Mouse (Mus musculus): Measurements from ENCODE around the gene Fosl1. TPM values are rescaled to one million over a fixed set of nuclear protein-coding genes. Genes with fewer than 3 reads are reported as not detected.
A peak's percentile ranks its signal among the peaks of the same experiment; 100 is the strongest.

Gene Fosl1
- polyA plus RNA-seq, 1 experiment, result not detected

DNA sequence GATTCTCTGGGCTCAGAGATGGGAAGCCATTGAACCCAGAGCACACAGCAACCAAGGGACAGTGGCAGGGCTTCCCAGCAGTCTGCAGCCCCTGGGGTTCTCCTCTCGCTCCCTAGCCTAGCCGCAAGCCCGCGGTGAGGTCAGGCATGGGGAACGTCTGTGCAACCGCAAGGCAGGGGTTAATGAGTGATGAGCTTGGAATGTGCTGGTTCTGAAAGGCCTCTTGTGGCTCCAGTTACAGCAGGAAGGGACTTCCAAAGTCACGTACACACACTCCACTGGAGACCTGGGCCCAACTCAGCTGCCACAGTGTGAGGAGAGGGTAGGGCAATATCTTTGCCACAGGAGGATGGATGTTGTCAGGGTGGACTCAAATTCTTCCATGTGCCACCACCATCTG, 2.4 kb upstream of the Fosl1 start:
- TF ChIP-seq CTCF (IDR thresholded peaks at IDR 0.05; ENCODE audit: borderline replicate concordance, extremely low read depth, insufficient read depth, insufficient read length) (no peak), POLR2A (IDR thresholded peaks at IDR 0.05; ENCODE audit: borderline replicate concordance, extremely low read depth, insufficient read depth, insufficient read length, poor library complexity, severe bottlenecking) (no peak)
- DNase-seq (ENCODE audit: low read depth), result no peak

- TF ChIP-seq CTCF (IDR thresholded peaks at IDR 0.05; ENCODE audit: borderline replicate concordance, extremely low read depth, insufficient read depth, insufficient read length), result no peak
- no peak for TF ChIP-seq POLR2A (IDR thresholded peaks at IDR 0.05; ENCODE audit: borderline replicate concordance, extremely low read depth, insufficient read depth, insufficient read length, poor library complexity, severe bottlenecking)
- no peak for DNase-seq (ENCODE audit: low read depth)
These were observed 1.6 kb upstream of the Fosl1 start for GRCm38 (mm10) chr19:5445747-5446146.

- DNase-seq (ENCODE audit: low read depth), result no peak
- no peak for TF ChIP-seq POLR2A (IDR thresholded peaks at IDR 0.05; ENCODE audit: borderline replicate concordance, extremely low read depth, insufficient read depth, insufficient read length, poor library complexity, severe bottlenecking)
- TF ChIP-seq CTCF (IDR thresholded peaks at IDR 0.05; ENCODE audit: borderline replicate concordance, extremely low read depth, insufficient read depth, insufficient read length), result no peak
These were observed 1.2 kb downstream of the Fosl1 start for GRCm38 (mm10) chr19:5448354-5449150.

DNA sequence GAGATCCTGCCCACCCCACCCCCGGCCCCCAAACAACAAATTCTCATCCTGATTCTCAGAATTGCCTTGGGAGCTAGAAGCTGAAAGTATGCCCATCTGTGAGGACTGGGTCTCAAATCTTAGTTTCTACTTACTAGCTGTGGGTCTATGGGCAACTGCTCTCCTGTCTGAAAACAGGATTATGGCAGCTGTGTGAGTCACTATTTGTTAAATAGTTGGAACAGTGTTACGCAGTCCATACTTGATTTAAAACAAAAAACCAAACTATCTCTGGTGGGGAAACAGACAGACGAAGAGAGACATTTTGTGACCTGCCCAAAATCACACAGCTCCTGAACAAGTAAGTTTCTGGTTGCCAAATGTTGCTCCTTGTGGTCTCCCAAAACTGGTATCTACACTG, 2.3 kb downstream of the Fosl1 start:
- DNase-seq (ENCODE audit: low read depth), result no peak
- TF ChIP-seq POLR2A (IDR thresholded peaks at IDR 0.05; ENCODE audit: borderline replicate concordance, extremely low read depth, insufficient read depth, insufficient read length, poor library complexity, severe bottlenecking), result no peak
- TF ChIP-seq CTCF (IDR thresholded peaks at IDR 0.05; ENCODE audit: borderline replicate concordance, extremely low read depth, insufficient read depth, insufficient read length), result no peak

DNA sequence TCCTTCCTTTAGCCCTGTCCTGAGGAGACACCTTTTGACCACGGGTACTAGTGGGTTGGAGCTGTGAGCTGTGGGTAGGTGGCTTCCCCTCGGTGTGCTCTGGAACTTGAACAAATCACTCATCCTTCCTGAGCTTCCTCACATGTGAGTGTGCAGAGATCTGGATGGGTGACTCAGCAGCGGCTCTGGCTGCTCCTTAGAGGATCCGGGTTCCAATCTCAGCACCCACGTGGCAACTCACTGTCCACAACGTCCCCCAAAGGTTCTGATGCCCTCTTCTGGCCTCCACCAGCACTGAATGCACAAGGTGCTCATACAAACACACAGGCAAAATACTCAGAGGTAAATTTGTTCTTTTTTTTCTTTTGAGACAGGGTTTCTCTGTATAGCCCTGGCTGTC, 4.4 kb downstream of the Fosl1 start:
- no peak for DNase-seq (ENCODE audit: low read depth)
- TF ChIP-seq POLR2A (IDR thresholded peaks at IDR 0.05; ENCODE audit: borderline replicate concordance, extremely low read depth, insufficient read depth, insufficient read length, poor library complexity, severe bottlenecking), result no peak
- no peak for TF ChIP-seq CTCF (IDR thresholded peaks at IDR 0.05; ENCODE audit: borderline replicate concordance, extremely low read depth, insufficient read depth, insufficient read length)

- DNase-seq (ENCODE audit: low read depth), result no peak
These were observed 7.7 kb downstream of the Fosl1 start for GRCm38 (mm10) chr19:5455037-5455436.

DNA sequence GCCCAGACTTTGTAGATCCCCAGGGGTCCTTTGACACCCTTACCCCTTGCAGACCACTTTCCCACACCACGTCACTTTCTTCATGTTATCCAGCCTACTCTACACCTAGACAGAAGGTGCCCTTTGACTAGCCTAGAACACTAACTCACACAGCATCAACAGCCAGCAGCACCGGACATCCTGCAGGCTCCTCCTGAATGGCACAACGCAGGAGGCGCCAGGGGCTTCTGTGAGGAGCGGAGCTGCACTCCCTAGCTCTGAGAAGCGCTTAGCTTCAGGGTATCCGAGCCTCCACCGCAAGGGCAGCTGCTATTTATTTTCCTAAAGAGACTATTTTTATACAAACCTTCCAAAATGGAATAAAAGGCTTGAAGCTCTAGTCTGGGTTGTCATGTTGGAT, 8.2 kb downstream of the Fosl1 start:
- peak; percentile 19 for DNase-seq (ENCODE audit: low read depth)
- TF ChIP-seq CTCF (IDR thresholded peaks at IDR 0.05; ENCODE audit: borderline replicate concordance, extremely low read depth, insufficient read depth, insufficient read length) (no peak), POLR2A (IDR thresholded peaks at IDR 0.05; ENCODE audit: borderline replicate concordance, extremely low read depth, insufficient read depth, insufficient read length, poor library complexity, severe bottlenecking) (no peak)

More at GRCm38 (mm10) chr19:5455037-5455436, 7.7 kb downstream of the Fosl1 start:
- TF ChIP-seq CTCF (IDR thresholded peaks at IDR 0.05; ENCODE audit: borderline replicate concordance, extremely low read depth, insufficient read depth, insufficient read length) (no peak), POLR2A (IDR thresholded peaks at IDR 0.05; ENCODE audit: borderline replicate concordance, extremely low read depth, insufficient read depth, insufficient read length, poor library complexity, severe bottlenecking) (no peak)

GRCm38 (mm10) chr19:5456241-5456921, 9.0 kb downstream of the Fosl1 start:
- TF ChIP-seq CTCF (IDR thresholded peaks at IDR 0.05; ENCODE audit: borderline replicate concordance, extremely low read depth, insufficient read depth, insufficient read length) (no peak), POLR2A (IDR thresholded peaks at IDR 0.05; ENCODE audit: borderline replicate concordance, extremely low read depth, insufficient read depth, insufficient read length, poor library complexity, severe bottlenecking) (no peak)
- peak; percentile 16 for DNase-seq (ENCODE audit: low read depth)

DNA sequence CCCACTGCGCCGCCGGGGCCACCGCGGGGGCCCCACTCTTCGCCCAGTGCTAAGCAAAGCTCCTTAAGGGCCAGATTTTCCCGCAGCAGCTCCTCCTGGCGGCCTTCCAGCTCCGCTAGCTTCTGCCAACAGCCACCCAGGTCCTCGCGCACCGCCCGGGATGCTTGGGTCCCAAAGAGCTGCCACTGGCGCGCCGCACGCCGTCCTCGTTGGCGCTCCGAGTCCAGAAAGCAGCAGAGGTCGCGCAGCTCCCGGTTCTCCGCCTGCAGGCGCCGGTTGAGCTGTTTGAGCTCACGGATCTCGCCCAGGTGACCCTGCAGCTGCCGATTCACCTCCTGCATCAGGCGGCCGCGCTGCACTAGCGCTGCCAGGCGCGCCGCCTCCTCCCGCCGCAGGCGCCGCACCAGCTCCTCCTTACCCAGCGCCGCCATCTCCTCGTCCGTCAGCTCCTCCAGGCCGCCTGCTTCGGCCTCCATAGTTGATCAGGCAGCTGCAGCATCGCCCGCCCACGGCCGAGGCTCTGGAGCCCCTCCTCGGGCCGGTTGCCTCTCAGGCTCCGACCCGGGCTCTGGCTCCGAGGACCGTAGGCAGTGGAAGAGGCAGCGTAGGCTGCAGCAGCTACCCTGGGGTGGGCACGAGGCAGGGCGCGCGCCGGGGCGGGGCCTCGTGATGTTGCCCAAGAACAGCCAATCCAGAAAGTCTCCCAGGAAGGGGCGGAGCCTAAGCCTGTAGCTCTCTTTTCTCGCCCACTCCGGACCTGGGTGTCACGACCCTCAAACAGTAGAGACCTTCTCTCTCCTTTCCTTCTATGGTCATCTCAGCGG, 9.8 kb downstream of the Fosl1 start:
- peak; percentile 98 for DNase-seq (ENCODE audit: low read depth)
- TF ChIP-seq CTCF (IDR thresholded peaks at IDR 0.05; ENCODE audit: borderline replicate concordance, extremely low read depth, insufficient read depth, insufficient read length) (peak; percentile 25; the same call in 1 of the 2 replicates), POLR2A (IDR thresholded peaks at IDR 0.05; ENCODE audit: borderline replicate concordance, extremely low read depth, insufficient read depth, insufficient read length, poor library complexity, severe bottlenecking) (peak; percentile 77; the same call in 1 of the 2 replicates)

DNA sequence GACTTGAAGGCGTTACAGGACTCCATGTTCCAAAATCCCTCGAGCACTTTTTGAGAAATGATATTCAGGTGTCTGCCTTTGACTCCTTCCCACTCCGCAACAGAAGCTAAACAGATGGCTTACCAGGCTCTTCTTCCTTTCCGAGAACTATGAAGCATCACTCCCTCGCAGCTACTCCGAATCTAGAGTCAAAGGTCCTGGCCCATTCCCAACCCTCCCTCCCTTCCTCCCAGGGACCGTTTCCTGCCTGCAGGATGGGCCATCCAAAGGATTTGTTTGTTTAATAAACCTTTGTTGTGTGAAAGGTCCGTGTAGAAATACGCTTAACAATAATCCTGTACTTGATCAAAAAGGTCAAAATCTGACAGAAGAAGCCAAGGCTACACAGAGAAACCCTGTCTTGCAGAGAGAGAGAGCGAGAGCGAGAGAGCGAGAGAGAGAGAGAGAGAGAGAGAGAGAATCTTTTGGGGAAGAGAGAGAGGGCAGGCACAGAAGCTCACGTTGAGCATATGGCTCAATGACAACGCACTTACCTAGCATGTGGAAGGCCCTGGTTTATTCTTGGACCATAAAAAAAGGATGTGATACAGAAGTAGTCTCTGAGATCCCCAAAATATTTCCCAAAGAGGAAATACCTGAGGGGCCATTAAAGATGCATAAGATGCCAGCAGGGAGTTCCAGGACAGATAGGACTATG, 10.5 kb downstream of the Fosl1 start, which contains the start of gene Ccdc85b:
Gene Ccdc85b, minus strand, starts transcription at position 149 of the 697 bp plus-strand sequence.
- DNase-seq (ENCODE audit: low read depth), result no peak

More for the DNA sequence above, 10.5 kb downstream of the Fosl1 start, which contains the start of gene Ccdc85b:
- TF ChIP-seq POLR2A (IDR thresholded peaks at IDR 0.05; ENCODE audit: borderline replicate concordance, extremely low read depth, insufficient read depth, insufficient read length, poor library complexity, severe bottlenecking) (no peak), CTCF (IDR thresholded peaks at IDR 0.05; ENCODE audit: borderline replicate concordance, extremely low read depth, insufficient read depth, insufficient read length) (no peak)

Measured in brain, embryonic 14.5 days (tissue).